Mouse (Mus musculus) thymus, postnatal 36 days (tissue): ENCODE data around the gene Cacnb3.

Experiments used
- DNase-seq, 2 experiments: peaks; one replicate each; pipeline ENCODE4 v3.0.0; 2022; ENCODE audit warnings: mixed read lengths in 2 of 2

The Cacnb3 gene

DNA sequence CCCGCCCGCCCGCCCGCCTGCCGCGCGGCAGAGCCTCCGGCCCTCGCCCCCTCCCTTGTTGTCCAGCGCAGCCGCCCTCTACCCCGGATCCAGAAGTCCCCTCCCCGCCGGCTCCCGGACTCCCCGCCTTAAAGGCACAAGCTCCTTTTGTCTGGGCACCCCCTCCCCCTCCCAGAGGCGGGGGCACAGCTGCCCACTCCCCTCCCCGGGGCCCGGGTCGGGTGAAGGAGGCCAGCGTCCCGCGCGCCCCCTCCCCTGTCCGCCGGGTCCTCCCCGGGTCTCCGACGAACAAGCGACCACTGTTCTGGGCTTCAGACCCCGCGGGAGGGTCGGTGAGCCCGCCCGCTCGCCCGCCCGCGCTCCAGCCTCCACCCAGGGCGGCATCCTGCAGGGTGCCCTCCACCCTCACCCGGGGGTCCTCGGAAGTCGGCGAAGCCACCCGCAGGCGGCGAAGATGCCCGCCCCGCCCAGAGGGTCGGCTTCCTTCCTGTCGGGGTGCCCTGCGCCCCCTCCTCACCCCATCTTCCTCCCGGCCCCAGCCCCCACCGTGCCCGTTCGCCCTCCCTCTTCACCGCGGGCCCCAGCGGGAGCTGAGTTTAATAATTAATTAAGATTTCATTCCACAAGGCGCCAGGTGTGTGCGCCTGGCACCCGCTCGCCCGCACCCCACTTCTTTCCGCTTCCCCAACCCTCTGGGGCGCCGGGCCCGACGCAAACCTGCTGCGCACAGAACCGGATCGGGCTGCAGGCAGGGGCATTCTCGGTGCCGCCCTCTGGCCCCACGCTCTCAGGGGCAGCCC lies 21.1 kb upstream of the Cacnb3 start, which contains the start of gene Adcy6:
Gene Adcy6, minus strand, starts transcription at position 746 of the 800 bp plus-strand sequence.
- DNase-seq, result peak; percentile 82 to 89

DNA sequence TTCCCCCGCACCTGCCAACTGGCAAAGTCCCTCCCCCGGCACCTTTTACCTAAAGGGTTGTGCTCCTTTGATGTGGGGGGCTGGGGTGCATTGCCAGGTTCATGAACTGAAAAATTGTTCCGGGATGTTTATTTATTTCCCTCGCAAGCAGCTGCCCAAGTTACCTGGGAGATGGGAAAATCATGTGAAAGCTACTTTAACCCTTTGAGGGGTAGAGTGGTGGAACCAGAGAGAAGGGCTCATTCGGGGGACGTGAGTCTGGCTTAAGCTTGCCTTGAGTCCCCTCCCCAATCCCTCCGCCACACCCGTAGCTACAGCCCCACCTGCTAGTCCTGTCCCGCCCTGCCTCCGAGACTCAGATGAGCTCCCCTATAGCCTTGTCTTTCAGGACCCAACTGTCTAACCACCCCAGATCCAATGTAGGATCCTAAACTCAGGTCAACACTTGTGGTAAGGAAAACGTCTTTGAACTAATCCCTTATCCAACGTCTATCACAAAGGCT lies 20.5 kb upstream of the Cacnb3 start:
- peak; percentile 64 to 71 for DNase-seq

DNA sequence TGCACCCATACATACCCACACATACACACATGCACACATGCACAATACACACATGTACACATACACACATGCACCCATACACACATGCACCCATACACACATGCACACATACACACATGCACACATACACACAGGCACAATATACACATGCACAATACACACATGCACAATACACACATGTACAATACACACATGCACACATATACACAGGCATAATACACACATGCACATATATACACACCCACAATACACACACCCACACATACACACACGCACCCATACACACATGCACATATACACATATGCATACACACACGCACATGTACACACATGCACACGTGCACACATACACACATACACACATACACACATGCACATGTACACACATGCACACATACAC lies 18.4 kb upstream of the Cacnb3 start:
- DNase-seq, result no peak

DNA sequence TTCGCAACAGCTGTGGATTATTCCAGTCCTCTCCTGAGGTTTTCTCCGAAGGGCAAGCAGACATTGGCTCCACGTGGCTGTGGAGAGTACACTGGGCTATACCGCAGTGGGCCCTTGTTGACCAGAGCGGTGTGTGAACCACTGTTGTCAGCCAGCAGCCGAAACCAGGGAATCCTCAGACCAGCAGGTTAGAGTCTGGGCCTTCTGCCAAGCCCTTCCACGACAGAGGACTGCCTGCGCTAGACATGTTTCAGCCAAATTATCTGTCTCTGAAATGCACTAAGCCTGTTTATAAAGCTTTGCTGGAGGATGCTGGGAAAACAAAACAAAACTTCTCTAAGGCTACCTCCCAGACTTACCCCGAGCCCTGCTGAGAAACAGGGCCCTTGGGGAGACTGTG lies 16.1 kb upstream of the Cacnb3 start:
- DNase-seq, result no peak

DNA sequence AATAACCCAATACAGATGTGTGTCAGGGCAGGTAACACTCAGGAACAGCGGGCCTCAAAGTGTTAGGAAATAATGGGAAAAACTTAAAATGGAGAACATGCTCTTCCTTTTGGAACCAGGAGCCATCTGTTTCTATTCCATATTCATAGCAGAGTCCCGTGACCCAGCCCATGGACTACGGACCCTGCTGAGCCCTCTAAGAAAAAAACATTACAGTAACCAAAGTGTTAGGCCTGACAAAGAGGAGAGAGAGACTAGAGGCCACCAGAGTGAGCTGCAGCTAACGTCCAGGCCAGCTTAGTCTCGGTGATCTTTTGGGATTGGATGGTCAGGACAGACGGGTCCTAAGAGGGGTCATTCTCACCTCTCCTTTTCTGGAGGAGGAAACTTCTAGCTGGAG lies 15.7 kb upstream of the Cacnb3 start:
- no peak for DNase-seq

DNA sequence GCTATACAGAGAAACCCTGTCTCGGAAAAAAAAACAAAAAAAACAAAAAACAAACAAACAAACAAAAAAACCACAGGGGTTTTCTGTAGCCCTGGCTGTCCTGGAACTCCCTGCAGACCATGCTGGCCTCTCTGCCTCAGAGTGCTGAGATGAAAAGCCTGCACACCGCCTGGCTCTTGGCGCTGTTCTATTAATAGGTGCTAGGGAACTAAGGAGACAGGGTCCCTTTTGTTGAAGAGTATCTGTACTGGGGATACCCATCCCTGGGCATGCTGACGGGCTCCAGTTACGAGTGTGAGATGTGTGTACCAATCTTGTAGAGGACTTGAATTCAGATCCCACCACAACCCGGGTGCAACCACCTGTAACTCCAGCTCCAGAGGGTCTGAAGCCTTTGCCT lies 14.9 kb upstream of the Cacnb3 start:
- DNase-seq, result no peak

DNA sequence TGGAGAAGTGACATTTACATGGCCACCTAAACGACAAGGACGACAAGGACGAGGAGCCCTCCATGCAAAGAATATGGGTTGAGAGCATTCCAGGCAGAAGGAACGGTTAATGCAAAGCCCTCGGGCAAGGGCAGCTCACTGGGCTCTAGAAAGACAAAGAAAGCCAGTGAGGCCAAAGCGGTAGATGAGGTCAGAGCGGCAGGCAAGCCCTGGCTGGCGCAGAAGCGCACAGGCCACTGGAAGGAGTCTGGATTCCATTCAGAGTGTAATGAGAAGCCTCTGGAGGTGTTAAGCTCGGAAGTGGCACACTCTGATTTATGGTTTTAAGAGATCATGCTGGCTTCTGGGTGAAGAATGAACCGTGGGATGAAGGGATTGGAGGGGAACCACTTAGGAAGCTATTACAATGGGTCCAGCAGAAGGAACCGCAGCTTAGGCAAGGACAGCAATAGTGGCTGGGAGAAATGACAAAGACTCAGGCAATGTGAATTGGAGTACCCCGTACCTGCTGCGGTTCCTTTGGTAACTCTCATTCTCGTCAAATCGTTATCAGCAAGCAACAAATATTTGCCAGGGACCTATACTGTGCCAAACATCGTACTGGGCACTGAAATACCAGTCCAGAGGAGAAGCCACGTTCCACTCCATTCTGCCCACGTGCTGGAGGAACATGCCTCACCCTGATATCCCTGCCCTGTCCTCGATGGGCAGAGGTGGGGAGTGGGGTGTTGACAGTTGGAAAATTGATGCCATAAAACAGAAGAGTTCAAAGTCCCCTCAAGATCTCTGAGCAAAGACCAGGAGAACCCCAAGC lies 14.1 kb upstream of the Cacnb3 start:
- DNase-seq, result no peak

DNA sequence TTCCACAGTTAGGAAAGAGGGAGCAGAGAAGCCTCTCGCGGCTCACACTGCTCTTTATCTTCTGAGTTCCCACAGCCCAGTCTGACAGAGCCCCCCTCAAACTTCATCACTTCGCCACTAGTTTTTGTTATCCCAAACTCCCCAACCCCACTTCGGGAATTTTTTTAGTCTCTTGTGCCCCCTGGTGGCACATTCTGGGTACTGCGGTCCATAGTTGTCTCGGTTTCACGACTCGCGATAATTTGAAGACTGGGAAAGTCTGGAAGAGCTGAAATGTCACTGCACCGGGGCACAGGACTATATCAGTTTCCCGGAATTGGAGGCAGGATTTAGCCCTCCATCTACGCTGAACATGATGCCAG lies 13.5 kb upstream of the Cacnb3 start:
- DNase-seq, result peak; percentile 70 to 80

DNA sequence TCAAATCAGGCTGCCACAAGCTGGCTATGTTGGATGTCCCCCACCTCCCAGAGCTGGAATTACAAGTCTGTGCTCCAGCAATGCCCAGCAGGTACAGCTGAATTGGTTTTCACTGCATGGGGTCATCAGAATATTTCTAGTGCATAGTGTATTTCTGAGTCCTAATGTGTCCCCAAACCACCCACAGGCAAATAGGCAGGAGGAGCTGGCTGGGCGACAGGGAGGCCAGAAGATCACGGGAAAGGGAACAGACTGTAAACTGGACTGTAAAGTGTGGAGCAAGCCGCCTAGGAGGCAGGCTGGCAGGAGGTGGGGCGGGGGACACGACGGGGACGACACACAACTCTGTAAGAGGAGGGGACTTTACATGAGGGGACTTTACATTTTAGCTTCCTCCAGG lies 8.4 kb upstream of the Cacnb3 start:
- DNase-seq, result no peak

DNA sequence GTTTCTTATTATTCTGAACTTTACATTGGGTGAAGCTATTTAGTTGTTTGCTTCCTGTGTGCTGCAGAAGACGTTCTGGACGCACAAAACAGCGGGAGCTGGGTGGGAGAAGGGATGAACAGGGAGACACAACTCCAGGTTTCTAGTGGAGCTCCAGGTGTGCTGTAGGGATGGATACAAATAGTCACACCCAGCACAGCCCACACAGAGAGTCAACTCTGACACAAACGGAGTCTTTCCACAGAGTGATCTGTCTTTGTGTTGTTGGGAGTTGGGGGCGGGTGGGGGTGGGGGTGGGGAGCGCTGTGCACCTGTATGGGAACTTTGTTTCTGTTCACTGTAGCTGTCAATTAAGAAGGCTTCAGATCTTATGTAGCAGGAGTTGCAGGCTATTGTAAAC lies 7.9 kb upstream of the Cacnb3 start:
- DNase-seq, result peak in 1 of 2 experiments; percentile 32

DNA sequence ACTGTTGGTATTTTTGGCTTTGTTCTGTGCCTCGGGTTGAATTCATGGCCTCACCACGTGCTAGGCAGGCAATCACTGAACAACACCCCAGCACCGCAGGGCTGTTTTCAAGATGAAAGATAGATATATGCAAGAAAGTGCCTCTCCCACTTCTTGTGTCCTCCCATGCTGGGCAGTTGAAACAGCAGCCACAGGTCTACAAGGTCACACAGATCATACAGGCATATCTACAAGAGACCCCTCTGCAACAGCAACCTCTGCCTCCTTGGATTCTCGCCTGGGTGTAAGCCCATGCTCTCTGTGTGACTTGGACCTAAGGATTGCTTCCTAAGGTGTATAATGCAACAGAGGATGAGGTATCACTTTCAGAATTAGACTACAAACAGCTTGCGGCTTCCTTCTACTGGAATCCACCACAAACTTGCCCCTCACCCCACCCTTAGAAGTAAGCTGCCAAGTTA lies 7.2 kb upstream of the Cacnb3 start:
- peak in 1 of 2 experiments; percentile 39 for DNase-seq

DNA sequence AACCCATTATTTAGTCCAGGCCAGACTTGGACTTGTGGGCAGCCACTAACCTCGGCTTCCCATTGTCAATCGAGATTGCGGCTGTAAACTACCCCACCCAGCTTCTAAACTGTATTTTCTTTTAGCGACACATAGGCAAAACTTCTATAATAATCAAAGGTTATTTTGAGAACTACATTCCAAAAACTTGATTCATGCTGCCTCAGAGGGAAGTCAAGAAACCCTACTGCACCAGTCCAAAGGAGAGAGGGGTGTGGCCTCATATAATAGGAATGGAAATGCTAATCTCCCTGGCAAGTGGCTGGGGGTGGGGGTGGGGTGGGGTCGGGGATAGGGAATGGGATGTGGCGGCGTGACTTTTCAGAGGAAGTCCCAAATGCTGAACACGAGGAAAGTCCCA lies 4.6 kb upstream of the Cacnb3 start:
- DNase-seq, result no peak

DNA sequence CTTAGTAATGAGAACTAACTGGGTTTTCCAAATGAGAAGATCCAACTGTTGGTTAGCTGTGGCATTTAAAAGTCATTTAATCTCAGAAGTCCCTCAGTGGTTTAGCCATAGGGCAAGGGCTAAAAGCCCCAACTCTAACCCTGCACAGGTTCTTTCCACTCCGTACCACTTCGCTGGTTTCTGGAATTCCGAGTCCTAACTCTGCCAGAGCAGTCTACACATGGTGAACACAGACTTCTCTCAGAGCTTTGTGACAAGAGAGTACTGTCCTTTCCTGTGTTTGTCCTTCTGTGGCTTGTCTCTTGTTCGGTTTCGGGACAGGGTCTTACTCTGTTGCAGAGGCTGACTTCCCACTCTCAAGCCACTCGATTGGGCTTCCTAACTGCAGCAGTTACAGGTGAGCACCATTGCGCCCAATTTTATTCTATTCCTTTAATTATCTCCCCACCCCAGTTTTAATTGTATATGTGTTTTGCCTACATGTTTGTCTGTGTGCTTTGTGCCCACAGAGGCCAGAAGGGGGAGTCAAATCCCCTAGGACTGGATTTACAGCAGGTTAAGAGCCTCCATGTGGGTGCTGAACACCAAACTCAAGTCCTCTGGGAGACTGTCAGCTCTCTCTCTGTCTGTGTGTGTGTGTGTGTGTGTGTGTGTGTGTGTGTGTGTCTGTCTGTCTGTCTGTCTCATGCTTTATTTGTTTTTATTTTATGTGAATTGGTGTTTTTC lies 4.0 kb upstream of the Cacnb3 start:
- DNase-seq, result no peak

DNA sequence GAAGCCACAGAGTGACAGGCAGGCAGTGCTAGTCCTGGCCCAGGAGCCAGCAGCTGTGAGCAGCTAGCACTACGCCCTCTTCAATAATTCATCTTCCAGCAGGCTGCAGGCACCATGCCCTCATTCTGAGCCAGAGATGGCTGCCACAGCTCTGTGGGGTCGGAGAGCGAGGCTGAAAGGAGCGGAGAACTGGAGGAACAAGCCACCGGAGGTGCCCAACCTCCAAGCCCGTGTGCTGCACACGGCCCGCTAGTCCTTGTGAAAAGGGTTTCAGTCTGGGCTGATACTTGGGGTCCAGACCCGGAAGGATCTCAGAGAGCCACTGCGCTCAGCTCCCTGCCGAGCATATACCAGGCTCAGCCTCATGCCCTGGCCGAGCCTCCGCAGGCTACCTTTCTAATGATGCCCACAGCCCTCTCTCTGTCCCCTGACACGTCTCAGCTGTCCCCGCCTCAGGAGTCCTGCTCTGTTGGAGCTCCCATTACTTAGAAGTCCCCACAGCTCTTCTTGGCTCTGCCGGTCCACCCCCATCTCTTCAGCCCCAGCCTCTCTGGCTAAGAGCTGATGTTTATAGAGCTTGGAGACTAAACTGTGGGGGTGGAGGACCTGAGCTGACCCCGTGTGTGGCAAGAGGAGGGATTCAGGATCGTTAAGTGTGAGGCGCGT lies 1.9 kb upstream of the Cacnb3 start:
- DNase-seq, result no peak

DNA sequence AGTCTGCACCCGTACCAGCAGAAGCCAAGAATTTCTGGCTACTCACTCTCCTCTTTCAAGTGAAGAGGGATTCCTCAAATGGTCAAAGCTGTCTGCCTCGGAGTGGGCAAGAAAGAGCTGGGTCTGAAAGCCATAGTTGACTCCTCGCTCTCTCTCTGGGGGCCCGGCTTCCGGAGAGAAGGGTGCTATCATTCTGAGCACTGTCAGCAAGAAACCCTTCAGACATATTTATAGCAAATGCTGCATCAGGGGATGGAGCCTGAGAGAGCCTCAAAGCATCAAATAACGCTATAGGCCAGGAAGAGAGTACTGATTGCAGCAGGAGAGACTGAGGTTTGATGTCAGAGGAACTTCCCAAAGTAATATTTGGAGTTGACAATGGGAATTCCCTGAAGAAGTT lies 1.2 kb upstream of the Cacnb3 start:
- DNase-seq, result no peak

DNA sequence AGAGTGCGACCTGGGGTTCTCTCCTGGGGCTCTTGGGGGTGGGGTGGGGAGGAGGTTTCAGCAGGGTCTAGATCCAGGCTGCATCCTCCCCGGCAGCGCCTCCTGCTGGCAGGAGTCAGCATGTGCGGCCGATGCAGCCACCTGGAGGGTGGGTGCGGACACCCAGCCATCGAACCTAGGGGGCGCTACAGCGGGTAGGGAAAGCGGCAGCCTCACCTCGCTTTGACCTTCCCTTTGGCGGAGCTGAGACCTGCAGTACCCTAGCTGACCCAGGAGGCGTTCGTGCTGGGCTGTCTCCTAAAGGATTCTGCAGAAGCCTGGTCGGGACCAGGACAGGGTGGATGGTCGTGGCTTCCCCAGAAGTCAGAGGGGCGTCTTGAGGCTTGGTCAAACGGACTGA lies 853 bp downstream of the Cacnb3 start:
- DNase-seq, result peak; percentile 82 to 83

DNA sequence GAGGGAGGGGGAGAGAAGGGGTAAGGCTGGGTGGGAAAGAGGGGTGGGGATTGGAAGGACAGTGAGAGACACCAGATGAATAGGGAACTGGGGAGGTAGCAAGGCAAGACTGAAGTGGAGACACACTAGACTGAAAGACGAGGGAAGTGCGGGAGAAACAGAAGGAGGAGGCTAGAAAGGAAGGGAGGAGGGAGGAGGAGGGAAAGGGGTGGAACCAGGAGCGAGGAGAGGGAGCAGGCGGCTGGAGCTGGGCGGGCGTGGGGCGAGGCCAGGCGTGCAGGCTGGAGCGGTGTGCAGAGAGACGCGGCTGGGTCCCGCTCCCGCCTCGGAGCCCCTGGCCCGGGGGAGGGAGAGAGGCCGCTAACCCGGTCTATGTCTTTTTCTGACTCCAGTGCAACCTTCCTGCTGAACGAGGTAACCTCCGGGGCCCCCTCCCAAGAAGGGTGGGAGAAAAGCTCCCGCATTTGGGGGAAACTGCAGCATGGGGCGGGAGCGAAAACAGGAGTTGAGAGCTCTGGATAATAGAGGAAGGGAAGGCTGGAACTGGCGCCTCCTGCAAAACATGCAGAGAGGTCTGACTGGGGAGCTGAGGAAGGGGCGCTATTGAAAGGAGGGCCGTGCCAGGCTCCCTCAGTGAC lies 1.6 kb downstream of the Cacnb3 start:
- DNase-seq, result no peak

DNA sequence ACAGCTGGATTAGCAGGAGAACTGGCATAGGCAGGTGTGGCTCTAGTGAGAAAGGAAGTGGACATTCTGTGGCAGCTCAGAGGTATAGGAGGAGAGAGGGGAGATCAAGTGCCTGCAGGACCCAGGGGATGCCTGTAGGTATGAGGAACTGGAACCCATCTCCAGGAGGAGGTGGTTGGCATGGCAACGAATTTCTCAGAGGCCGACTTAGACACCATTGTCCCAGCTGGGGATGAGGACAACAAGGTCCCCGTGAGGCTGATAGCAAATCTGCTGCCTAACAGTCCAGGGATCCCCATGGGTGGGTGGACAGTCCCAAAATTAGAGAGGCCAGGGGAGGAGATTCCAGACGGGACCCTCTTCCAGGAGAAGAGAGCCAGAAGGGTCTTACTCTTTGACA lies 2.3 kb downstream of the Cacnb3 start:
- DNase-seq, result no peak

DNA sequence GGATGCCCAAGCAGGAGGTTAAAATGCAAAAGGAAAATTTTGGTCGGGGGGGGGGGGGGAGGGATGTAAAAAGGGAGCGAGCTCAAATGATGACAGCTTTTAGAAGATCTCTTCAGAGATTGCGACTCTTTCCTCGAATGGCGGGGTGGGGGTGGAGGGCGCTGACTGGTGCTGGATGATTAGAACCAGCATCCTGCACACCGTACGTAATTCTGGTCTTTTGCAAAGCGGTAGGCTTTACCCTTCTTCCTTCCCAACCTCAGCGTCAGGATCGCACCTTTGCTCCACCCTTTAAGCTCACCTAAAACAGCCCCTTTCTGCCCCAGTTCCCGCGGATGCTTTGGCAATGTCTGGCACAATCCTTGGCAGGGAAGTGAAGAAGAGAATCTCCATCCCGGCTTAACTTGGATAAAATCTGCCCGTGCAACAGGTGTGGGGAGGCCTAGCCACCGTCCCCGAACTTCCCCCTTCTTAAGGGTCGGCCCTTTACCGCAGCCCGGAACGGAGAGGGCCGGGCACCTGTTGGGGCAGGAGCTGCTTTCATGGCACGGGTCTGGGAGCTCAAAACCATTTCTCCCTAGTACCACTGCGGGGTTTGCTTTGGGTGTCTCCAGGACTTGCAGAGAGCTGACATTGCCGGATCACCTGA lies 3.3 kb downstream of the Cacnb3 start:
- DNase-seq, result peak in 1 of 2 experiments; percentile 18

DNA sequence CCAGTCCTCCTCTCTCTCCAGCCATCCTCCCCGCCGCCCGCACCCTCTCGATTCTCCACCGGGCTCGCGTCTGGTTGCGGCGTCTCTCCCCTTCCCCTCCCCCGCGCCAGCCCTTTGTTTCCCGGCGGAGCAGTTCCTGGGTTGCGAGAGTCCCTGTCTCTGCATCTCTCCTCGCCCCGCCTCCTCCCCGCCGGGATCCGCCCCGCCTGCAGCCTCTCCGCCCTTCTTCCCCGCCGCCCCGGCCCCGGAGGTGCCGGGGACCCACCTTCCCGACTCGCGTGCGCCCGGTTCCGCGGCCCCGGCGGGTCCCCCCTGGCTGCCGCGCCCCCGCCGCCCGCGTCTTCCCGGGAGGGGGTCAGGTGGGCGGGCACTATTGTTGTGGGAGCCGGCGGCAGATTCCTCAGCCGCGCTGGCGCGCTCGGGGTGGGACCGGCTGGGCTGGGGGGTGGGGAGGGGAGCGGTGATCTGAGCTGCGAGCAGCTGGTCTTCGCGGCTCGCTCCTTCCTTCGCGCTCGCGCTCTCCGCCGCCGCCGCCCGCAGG lies 4.0 kb downstream of the Cacnb3 start:
- DNase-seq, result peak; percentile 86 to 89

DNA sequence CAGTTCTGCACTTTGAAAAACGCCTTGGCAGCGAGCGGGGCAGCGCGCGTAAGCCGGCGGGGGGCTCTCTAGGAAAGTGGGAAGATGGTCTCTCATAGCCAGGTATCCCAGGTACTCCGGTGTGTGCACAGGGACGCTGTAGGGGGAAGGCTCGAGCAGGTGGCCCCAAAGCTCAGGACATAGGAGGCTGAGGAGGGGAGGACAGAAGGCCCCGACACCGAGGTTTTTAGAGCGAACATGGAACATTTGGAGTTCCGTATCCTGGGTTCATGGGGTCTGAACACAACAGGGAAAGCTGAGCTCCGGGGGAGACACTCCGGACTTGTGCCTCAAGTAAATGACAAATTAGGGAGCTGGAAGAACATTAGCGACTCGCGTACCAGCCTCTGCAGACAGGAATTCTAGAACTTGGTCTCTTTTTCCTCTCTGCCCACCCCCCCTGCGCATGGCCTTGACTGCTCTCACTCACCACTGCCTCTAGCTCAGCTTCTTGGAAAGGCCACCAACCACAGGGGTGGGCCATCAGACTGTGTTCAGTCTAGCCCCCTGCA lies 4.7 kb downstream of the Cacnb3 start:
- peak in 1 of 2 experiments; percentile 37 for DNase-seq
